ENCODE assay signal across 8 mouse cellular contexts in genomic region chr17:12039188-12039587, GRCm38 (mm10).
A peak's percentile ranks its signal among the peaks of the same experiment; 100 is the strongest.
DNase-seq lines count a peak whose midpoint lies in the region; ATAC-seq and TF ChIP-seq lines count a peak whose summit lies in the region.

No protein-coding gene starts in this region.

- no peaks in the 10 kb centered on the region for H3K9me3 ChIP-seq in hindbrain, embryonic 10.5 days
- H3K9me3 ChIP-seq in hindbrain, embryonic 13.5 days = no peaks in the 10 kb centered on the region
- H3K9me3 ChIP-seq in intestine, postnatal 0 days (ENCODE audit: control insufficient read depth) = no peaks in the 10 kb centered on the region
- no peaks in the 10 kb centered on the region for H3K9me3 ChIP-seq in midbrain, embryonic 15.5 days

- H3K9ac ChIP-seq in hindbrain, embryonic 13.5 days = no peak overlapping the region
- no peak overlapping the region for H3K9ac ChIP-seq in intestine, postnatal 0 days (ENCODE audit: low read depth, low read length)
- no peak overlapping the region for H3K9ac ChIP-seq in midbrain, embryonic 15.5 days

- TF ChIP-seq POLR2A in spleen, adult 2 months (IDR thresholded peaks at IDR 0.05; ENCODE audit: low read depth, low read length) = no peak

- peaks cover 8% of the 10 kb centered on the region; the same call in 1 of the 2 replicates for H3K4me1 ChIP-seq in hindbrain, embryonic 10.5 days (replicated peaks)
- H3K4me1 ChIP-seq in hindbrain, embryonic 13.5 days (replicated peaks) = no peaks in the 10 kb centered on the region
- H3K4me1 ChIP-seq in intestine, postnatal 0 days (replicated peaks; ENCODE audit: control insufficient read depth, insufficient read depth, low read length) = no peaks in the 10 kb centered on the region
- 0 out of 2 replicates have a peak, but pooled peaks cover 4% of the 10 kb centered on the region for H3K4me1 ChIP-seq in midbrain, embryonic 15.5 days
- no peaks in the 10 kb centered on the region for H3K4me1 ChIP-seq in spleen, adult 2 months (ENCODE audit: control insufficient read depth, insufficient read depth, insufficient read length)

- H3K4me3 ChIP-seq in hindbrain, embryonic 10.5 days = no peak overlapping the region
- no peak overlapping the region for H3K4me3 ChIP-seq in hindbrain, embryonic 13.5 days
- no peak overlapping the region for H3K4me3 ChIP-seq in intestine, postnatal 0 days (ENCODE audit: low read depth, low read length)
- no peak overlapping the region for H3K4me3 ChIP-seq in midbrain, embryonic 15.5 days
- H3K4me3 ChIP-seq in spleen, adult 2 months (ENCODE audit: extremely low read depth, insufficient read depth, insufficient read length) = no peak overlapping the region

- H3K27ac ChIP-seq in hindbrain, embryonic 10.5 days = peak overlapping the region; percentile 45; the same call in 1 of the 2 replicates
- H3K27ac ChIP-seq in hindbrain, embryonic 13.5 days = no peak overlapping the region
- no peak overlapping the region for H3K27ac ChIP-seq in intestine, postnatal 0 days (ENCODE audit: low read depth, low read length)
- H3K27ac ChIP-seq in midbrain, embryonic 15.5 days = no peak overlapping the region
- no peak overlapping the region for H3K27ac ChIP-seq in spleen, adult 2 months (ENCODE audit: insufficient read depth, low read length)

- H3K36me3 ChIP-seq in hindbrain, embryonic 10.5 days = no peaks in the 10 kb centered on the region
- no peaks in the 10 kb centered on the region for H3K36me3 ChIP-seq in hindbrain, embryonic 13.5 days
- no peaks in the 10 kb centered on the region for H3K36me3 ChIP-seq in intestine, postnatal 0 days (ENCODE audit: control insufficient read depth, insufficient read depth)
- H3K36me3 ChIP-seq in midbrain, embryonic 15.5 days (replicated peaks) = no peaks in the 10 kb centered on the region
- no peaks in the 10 kb centered on the region for H3K36me3 ChIP-seq in spleen, adult 2 months (ENCODE audit: control insufficient read depth, insufficient read depth, low read length)

- H3K27me3 ChIP-seq in hindbrain, embryonic 10.5 days (ENCODE audit: insufficient read depth, poor library complexity, severe bottlenecking) = 0 out of 2 replicates have a peak, but pooled peaks cover under 1% of the 10 kb centered on the region
- H3K27me3 ChIP-seq in hindbrain, embryonic 13.5 days = 0 out of 2 replicates have a peak, but pooled peaks cover 10% of the 10 kb centered on the region
- no peaks in the 10 kb centered on the region for H3K27me3 ChIP-seq in intestine, postnatal 0 days (replicated peaks; ENCODE audit: control insufficient read depth, insufficient read depth, low read length)
- no peaks in the 10 kb centered on the region for H3K27me3 ChIP-seq in midbrain, embryonic 15.5 days (replicated peaks)
- H3K27me3 ChIP-seq in spleen, adult 2 months (ENCODE audit: control insufficient read depth, insufficient read depth, low read length) = no peaks in the 10 kb centered on the region

- WGBS in hindbrain, embryonic 10.5 days = 3% methylated on average over 9 of the region's 9 CpGs
- WGBS in hindbrain, embryonic 13.5 days = 2% methylated on average over 9 of the region's 9 CpGs
- 2% methylated on average over 9 of the region's 9 CpGs for WGBS in intestine, postnatal 0 days
- WGBS in midbrain, embryonic 15.5 days = 2% methylated on average over 9 of the region's 9 CpGs
- WGBS in spleen, adult 2 months = under 1% methylated on average over 9 of the region's 9 CpGs

- peak; percentile 81 for DNase-seq in hindbrain, embryonic 10.5 days (ENCODE audit: low spot score)
- peak; percentile 89 for DNase-seq in gastrocnemius, postnatal 10 days
- peak; percentile 79 to 83 for DNase-seq in left cerebral cortex, postnatal 36 days (ENCODE audit: low spot score in 2 of 2)
- DNase-seq in spleen, adult 2 months (ENCODE audit: low read depth in 1 of 2, low spot score in 2 of 2) = peak in 1 of 2 experiments; percentile 59

- intact Hi-C loops in left cerebral cortex, postnatal 36 days (cut with DNase I) = loop anchor here (1.0 to 2.0 kb wide), 2 partner anchors 78 to 171 kb away; no protein-coding TSS in a partner anchor

- no peak overlapping the region for H3K4me2 ChIP-seq in hindbrain, embryonic 13.5 days
- no peak overlapping the region for H3K4me2 ChIP-seq in intestine, postnatal 0 days (replicated peaks; ENCODE audit: low read depth)
- no peak overlapping the region for H3K4me2 ChIP-seq in midbrain, embryonic 15.5 days

- ATAC-seq in hindbrain, embryonic 13.5 days (ENCODE audit: low FRiP score) = no peak
- ATAC-seq in common myeloid progenitor, adult 5-6 weeks (replicated peaks; ENCODE audit: low read depth, poor library complexity, severe bottlenecking) = peak; percentile 86
- ATAC-seq in intestine, postnatal 0 days = no peak
- ATAC-seq in midbrain, embryonic 15.5 days (replicated peaks) = peak; percentile 51; the same call in 1 of the 2 replicates

- peak; percentile 99 for TF ChIP-seq CTCF in intestine, postnatal 0 days (IDR thresholded peaks at IDR 0.05; ENCODE audit: low read depth)
- peak; percentile 99 for TF ChIP-seq CTCF in spleen, adult 2 months (IDR thresholded peaks at IDR 0.05; ENCODE audit: extremely low read depth, insufficient read depth, insufficient read length, insufficient replicate concordance)

Comparison
In these comparisons a context has a peak if more than half of its experiments do, and no peak if none do; other contexts are left out.
1. ATAC-seq: peak in common myeloid progenitor, adult 5-6 weeks (single experiment) and midbrain, embryonic 15.5 days (single experiment); none in hindbrain, embryonic 13.5 days (single experiment) and intestine, postnatal 0 days (single experiment).